Mouse (Mus musculus) hindbrain, embryonic 11.5 days (tissue): ENCODE measurements around the gene Flt3. TPM values are rescaled to one million over a fixed set of nuclear protein-coding genes. Genes with fewer than 3 reads are reported as not detected.
A peak's percentile ranks its signal among the peaks of the same experiment; 100 is the strongest.

Source experiments
- ATAC-seq: fragments of 200-750 bp; cut with Nextera tagmentation; 2 replicates; pipeline ENCODE4 v1.8.0; 2017; ENCODE audit warnings: mild to moderate bottlenecking, moderate TSS enrichment, moderate library complexity; ENCODE audit not compliant: low FRiP score
- DNase-seq: peaks from one replicate; pipeline ENCODE4 v3.0.0-alpha.2; 2015; ENCODE audit warnings: low spot score
- H3K27ac ChIP-seq: fragments of 300-500 bp; sonication (generic); 2 replicates; pipeline ENCODE4 v1.5.1; 2014; ENCODE audit warnings: mild to moderate bottlenecking, low read depth, low read length
- H3K27me3 ChIP-seq: fragments of 300-500 bp; sonication (generic); 2 replicates; pipeline ENCODE4 v1.6.1; 2014; ENCODE audit warnings: mild to moderate bottlenecking, low read length, moderate library complexity, mixed read lengths; ENCODE audit not compliant: control insufficient read depth, insufficient read depth
- H3K36me3 ChIP-seq: fragments of 300-500 bp; sonication (generic); 2 replicates; pipeline ENCODE4 v1.6.1; 2014; ENCODE audit warnings: mild to moderate bottlenecking, low read length, moderate library complexity, mixed read lengths; ENCODE audit not compliant: control insufficient read depth, insufficient read depth
- H3K4me1 ChIP-seq: fragments of 300-500 bp; sonication (generic); replicated peaks from 2 replicates; pipeline ENCODE4 v1.6.1; 2014; ENCODE audit warnings: low read length, mixed read lengths; ENCODE audit not compliant: control insufficient read depth, insufficient read depth
- H3K4me2 ChIP-seq: fragments of 300-500 bp; sonication (generic); replicated peaks from 2 replicates; pipeline ENCODE4 v1.6.1; 2014; ENCODE audit warnings: mild to moderate bottlenecking, low read depth, low read length
- H3K4me3 ChIP-seq: fragments of 300-500 bp; sonication (generic); 2 replicates; pipeline ENCODE4 v1.5.1; 2014; ENCODE audit warnings: low read depth, low read length
- H3K9ac ChIP-seq: fragments of 300-500 bp; sonication (generic); 2 replicates; pipeline ENCODE4 v1.6.1; 2014; ENCODE audit warnings: low read depth, low read length
- H3K9me3 ChIP-seq: fragments of 300-500 bp; sonication (generic); 2 replicates; pipeline ENCODE4 v1.6.1; 2016; ENCODE audit warnings: low read length; ENCODE audit not compliant: control insufficient read depth
- WGBS: fragments of 180-500 bp; shearing (Covaris S2); extraction: QIAGEN DNeasy Blood & Tissue Kit; methylation state at CpG from one replicate; pipeline ENCODE4 v1.1.7; 2014; 5-methylcytosine and 5-hydroxymethylcytosine counted together
- polyA plus RNA-seq: library from polyadenylated mRNA; unstranded; fragments of >200 nt; fragmentation: Nextera tagmentation; extraction: Ambion mirVana; gene quantifications from 2 replicates; pipeline ENCODE4 v1.2.1, GENCODE M21; 2014

Gene Flt3
- polyA plus RNA-seq, 1 experiment from 2014 or later: 0.14 TPM

GRCm38 (mm10) chr5:147305856-147306637, 94.2 kb downstream of the Flt3 start:
- ATAC-seq: no peak
- 1% methylated on average over 54 of the region's 58 CpGs for WGBS
- Histone ChIP-seq H3K27ac (no peak overlapping the region), H3K36me3 (no peaks in the 10 kb centered on the region), H3K4me2 (no peak overlapping the region), H3K4me3 (no peak overlapping the region), H3K27me3 (peaks cover 100% of the 10 kb centered on the region), H3K9ac (no peak overlapping the region), H3K4me1 (peaks cover 7% of the 10 kb centered on the region; the same call in 1 of the 2 replicates), H3K9me3 (no peaks in the 10 kb centered on the region)
- no peak for DNase-seq

- no peaks in the 10 kb centered on the region for H3K9me3 ChIP-seq
- no peak overlapping the region for H3K27ac ChIP-seq
- DNase-seq: no peak
- H3K4me3 ChIP-seq: no peak overlapping the region
- peaks cover 100% of the 10 kb centered on the region for H3K27me3 ChIP-seq
- H3K4me1 ChIP-seq: peaks cover 7% of the 10 kb centered on the region; the same call in 1 of the 2 replicates
- no peak overlapping the region for H3K9ac ChIP-seq
- no peak overlapping the region for H3K4me2 ChIP-seq
- WGBS: 1% methylated on average over 16 of the region's 16 CpGs
- ATAC-seq: no peak
- no peaks in the 10 kb centered on the region for H3K36me3 ChIP-seq
These were observed 95.1 kb downstream of the Flt3 start for GRCm38 (mm10) chr5:147305166-147305565.

GRCm38 (mm10) chr5:147304276-147305155, 95.8 kb downstream of the Flt3 start:
- H3K36me3 ChIP-seq: no peaks in the 10 kb centered on the region
- H3K9ac ChIP-seq: no peak overlapping the region
- H3K4me2 ChIP-seq: no peak overlapping the region
- ATAC-seq (no peak), DNase-seq (peak; percentile 64)
- no peak overlapping the region for H3K27ac ChIP-seq
- peaks cover 10% of the 10 kb centered on the region; the same call in 1 of the 2 replicates for H3K4me1 ChIP-seq
- H3K4me3 ChIP-seq: peak overlapping the region; percentile 8; the same call in 1 of the 2 replicates
- WGBS: 1% methylated on average over 54 of the region's 54 CpGs
- no peaks in the 10 kb centered on the region for H3K9me3 ChIP-seq
- peaks cover 100% of the 10 kb centered on the region for H3K27me3 ChIP-seq

GRCm38 (mm10) chr5:147302746-147303400, 97.4 kb downstream of the Flt3 start:
- no peak overlapping the region for H3K4me2 ChIP-seq
- H3K4me3 ChIP-seq: no peak overlapping the region
- ATAC-seq (no peak), DNase-seq (peak; percentile 52)
- no peaks in the 10 kb centered on the region for H3K9me3 ChIP-seq
- no peak overlapping the region for H3K9ac ChIP-seq
- no peak overlapping the region for H3K27ac ChIP-seq
- peaks cover 12% of the 10 kb centered on the region; the same call in 1 of the 2 replicates for H3K4me1 ChIP-seq
- whole genome bisulfite sequencing: 7% methylated on average over 13 of the region's 13 CpGs
- H3K36me3 ChIP-seq: no peaks in the 10 kb centered on the region
- peaks cover 100% of the 10 kb centered on the region for H3K27me3 ChIP-seq

GRCm38 (mm10) chr5:147302141-147302540, 98.1 kb downstream of the Flt3 start:
- Histone ChIP-seq H3K4me3 (no peak overlapping the region), H3K36me3 (no peaks in the 10 kb centered on the region), H3K27ac (no peak overlapping the region), H3K9ac (no peak overlapping the region), H3K9me3 (no peaks in the 10 kb centered on the region), H3K4me2 (no peak overlapping the region), H3K27me3 (peaks cover 100% of the 10 kb centered on the region), H3K4me1 (peaks cover 11% of the 10 kb centered on the region; the same call in 1 of the 2 replicates)
- 5% methylated on average over 8 of the region's 8 CpGs for WGBS
- DNase-seq (peak; percentile 50), ATAC-seq (no peak)

GRCm38 (mm10) chr5:147301781-147302070, 98.6 kb downstream of the Flt3 start:
- peak; percentile 57 for DNase-seq
- Histone ChIP-seq H3K36me3 (no peaks in the 10 kb centered on the region), H3K4me2 (no peak overlapping the region), H3K27ac (no peak overlapping the region), H3K9me3 (no peaks in the 10 kb centered on the region), H3K4me1 (0 out of 2 replicates have a peak, but pooled peaks cover 10% of the 10 kb centered on the region), H3K9ac (no peak overlapping the region), H3K27me3 (peaks cover 100% of the 10 kb centered on the region), H3K4me3 (no peak overlapping the region)
- 2% methylated on average over 10 of the region's 10 CpGs for WGBS
- ATAC-seq: no peak

GRCm38 (mm10) chr5:147300917-147301780, 99.1 kb downstream of the Flt3 start:
- H3K9me3 ChIP-seq: no peaks in the 10 kb centered on the region
- peaks cover 96% of the 10 kb centered on the region for H3K27me3 ChIP-seq
- H3K4me3 ChIP-seq: no peak overlapping the region
- WGBS: 1% methylated on average over 21 of the region's 21 CpGs
- no peak overlapping the region for H3K27ac ChIP-seq
- ATAC-seq: no peak
- H3K4me1 ChIP-seq: 0 out of 2 replicates have a peak, but pooled peaks cover 10% of the 10 kb centered on the region
- DNase-seq: peak; percentile 62
- no peaks in the 10 kb centered on the region for H3K36me3 ChIP-seq
- H3K4me2 ChIP-seq: no peak overlapping the region
- H3K9ac ChIP-seq: no peak overlapping the region

GRCm38 (mm10) chr5:147300001-147300363, 100.3 kb downstream of the Flt3 start:
- WGBS: 4% methylated on average over 4 of the region's 4 CpGs
- no peak for ATAC-seq
- Histone ChIP-seq H3K4me1 (0 out of 2 replicates have a peak, but pooled peaks cover 10% of the 10 kb centered on the region), H3K27ac (no peak overlapping the region), H3K4me3 (no peak overlapping the region), H3K9ac (no peak overlapping the region), H3K36me3 (no peaks in the 10 kb centered on the region), H3K4me2 (no peak overlapping the region), H3K27me3 (peaks cover 94% of the 10 kb centered on the region), H3K9me3 (no peaks in the 10 kb centered on the region)
- no peak for DNase-seq
